Mouse (Mus musculus): Measurements from ENCODE around the gene Fcgrt. TPM values are rescaled to one million over a fixed set of nuclear protein-coding genes. Genes with fewer than 3 reads are reported as not detected.

Fcgrt gene
- total RNA-seq, 2 experiments from 2014 or later: 39.2 to 40.0 TPM

DNA sequence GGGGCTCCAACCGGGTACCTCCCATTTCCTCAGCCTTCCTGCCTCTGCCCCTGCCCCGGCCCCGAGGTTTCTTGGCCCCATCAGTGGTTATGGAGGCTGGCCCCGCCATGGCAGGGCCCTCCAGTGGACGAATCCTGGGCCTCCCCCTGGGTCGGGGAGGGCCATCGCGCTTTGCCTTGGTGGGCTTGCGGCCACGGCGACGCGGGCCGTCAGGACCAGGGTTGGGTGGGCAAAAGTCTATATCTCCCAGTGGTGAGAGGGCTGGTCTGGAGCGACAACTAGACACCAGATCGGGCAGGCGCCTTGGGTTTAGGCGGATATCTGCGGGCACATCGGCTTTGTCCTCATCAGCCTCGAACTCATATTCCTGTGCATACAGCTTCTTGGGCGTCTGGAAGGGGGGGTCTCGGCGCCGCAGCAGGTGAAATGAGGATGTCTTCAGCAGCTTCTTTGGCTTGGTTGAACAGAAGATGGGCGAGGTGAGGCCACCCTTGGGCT is 56.7 kb downstream of the Fcgrt start:
- intact Hi-C loops (cut with DNase I): no loop called here
- DNase-seq: no peak

DNA sequence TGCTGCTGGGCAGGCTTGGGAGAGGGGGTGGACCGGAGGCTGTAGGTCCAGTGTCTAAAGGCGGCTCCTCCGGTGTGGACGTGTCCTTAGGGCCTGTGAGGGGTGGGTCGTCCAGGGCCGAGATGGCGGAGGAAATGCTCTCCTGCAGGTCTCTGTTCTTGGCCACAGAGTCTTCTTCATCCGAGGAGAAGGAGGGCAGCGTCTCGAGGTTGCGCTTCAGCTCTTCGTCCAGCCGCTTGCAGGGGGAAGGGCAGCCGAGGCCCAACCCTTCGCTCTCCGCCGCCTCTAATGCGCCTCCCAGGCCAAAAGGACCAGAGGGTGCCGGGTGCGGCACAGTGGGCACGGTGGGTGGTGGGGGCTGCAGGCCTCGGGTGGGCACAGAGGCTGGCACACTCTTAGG is 57.9 kb downstream of the Fcgrt start:
- intact Hi-C loops (cut with DNase I): no loop called here
- no peak for DNase-seq

DNA sequence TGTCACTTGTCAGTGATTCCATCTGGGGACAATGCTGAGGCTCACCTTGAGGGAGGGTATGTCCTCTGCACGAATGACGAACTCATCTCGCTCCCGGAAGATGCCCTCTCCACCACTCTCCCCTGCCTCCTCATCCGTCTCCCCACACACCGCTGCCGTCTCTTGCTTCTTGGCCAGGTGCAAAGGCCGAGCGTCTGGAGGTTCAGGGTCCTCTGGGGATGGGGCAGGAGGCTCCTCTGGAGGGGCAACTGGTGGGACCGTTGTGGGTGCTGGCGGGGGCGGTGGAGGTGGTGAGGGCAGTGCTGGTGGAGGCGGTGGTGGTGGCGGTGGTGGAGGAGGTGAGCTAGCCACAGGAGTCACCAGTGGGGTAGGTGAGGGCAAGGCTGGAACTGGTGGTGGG is 60.3 kb downstream of the Fcgrt start:
- intact Hi-C loops (cut with DNase I): no loop called here

More for the DNA sequence above, 60.3 kb downstream of the Fcgrt start:
- no peak for DNase-seq

Small RNA genes within 50 kb of the gene (microRNA-seq; reads per million reads assigned to microRNA genes)
- gene Mir150 (726 to 763 reads per million in 2 experiments), gene Mir5121 (15.8 to 16.3 reads per million in 2 experiments)

Other genes starting within 250 kb of the Fcgrt start
- gene Pnkp, start 246.7 kb downstream of the Fcgrt start, total RNA-seq (2021): 10 to 100 TPM; 14.9 to 18.7 TPM
- 100 to 1,000 TPM; 129 to 153 TPM for gene Ptov1, start 234.1 kb downstream of the Fcgrt start, total RNA-seq (2021)
- gene Med25, start 211.1 kb downstream of the Fcgrt start, total RNA-seq (2021): 10 to 100 TPM; 54.0 to 57.5 TPM
- gene Fuz, start 207.8 kb downstream of the Fcgrt start, total RNA-seq (2021): 10 to 100 TPM; 17.3 to 18.1 TPM
- 10 to 100 TPM; 55.0 to 56.3 TPM for gene Ap2a1, start 174.4 kb downstream of the Fcgrt start, total RNA-seq (2021)
- gene Tsks, start 160.6 kb downstream of the Fcgrt start, total RNA-seq (2021): not detected
- gene Cpt1c, start 129.0 kb downstream of the Fcgrt start, total RNA-seq (2021): 1 to 10 TPM; 1.2 to 1.8 TPM
- gene Prmt1, start 117.3 kb downstream of the Fcgrt start, total RNA-seq (2021): 100 to 1,000 TPM; 105 to 123 TPM
- 10 to 100 TPM; 18.3 to 20.3 TPM for gene Irf3, start 106.2 kb downstream of the Fcgrt start, total RNA-seq (2021)
- 1 to 10 TPM; 8.0 to 8.9 TPM for gene Bcl2l12, start 105.1 kb downstream of the Fcgrt start, total RNA-seq (2021)
- 10 to 100 TPM; 36.9 to 40.2 TPM for gene Scaf1, start 87.5 kb downstream of the Fcgrt start, total RNA-seq (2021)
- 10 to 100 TPM; 20.6 to 21.8 TPM for gene Rras, start 85.9 kb downstream of the Fcgrt start, total RNA-seq (2021)
- gene Prr12, start 51.0 kb downstream of the Fcgrt start, total RNA-seq (2021): 10 to 100 TPM; 11.3 to 14.1 TPM
- 10 to 100 TPM; 29.0 to 30.8 TPM for gene Nosip, start 41.4 kb downstream of the Fcgrt start, total RNA-seq (2021)
- gene Prrg2, start 41.2 kb downstream of the Fcgrt start, total RNA-seq (2021): 1 to 10 TPM; 8.0 to 8.8 TPM
- 10 to 100 TPM; 17.3 to 20.9 TPM for gene Rcn3, start 11.6 kb downstream of the Fcgrt start, total RNA-seq (2021)
- 100 to 1,000 TPM; 388 to 460 TPM for gene Rps11, start 20.6 kb upstream of the Fcgrt start, total RNA-seq (2021)
- gene Rpl13a, start 24.9 kb upstream of the Fcgrt start, total RNA-seq (2021): 100 to 1,000 TPM; 488 to 598 TPM
- gene Gm45713, start 32.4 kb upstream of the Fcgrt start, total RNA-seq (2021): not detected
- gene Flt3l, start 32.6 kb upstream of the Fcgrt start, total RNA-seq (2021): 1 to 10 TPM; 2.8 to 4.0 TPM
- 10 to 100 TPM; 28.6 to 36.2 TPM for gene Pih1d1, start 50.5 kb upstream of the Fcgrt start, total RNA-seq (2021)
- gene Aldh16a1, start 50.7 kb upstream of the Fcgrt start, total RNA-seq (2021): 10 to 100 TPM; 10.6 to 14.3 TPM
- under 1 TPM; 0.76 to 0.79 TPM for gene Slc17a7, start 60.1 kb upstream of the Fcgrt start, total RNA-seq (2021)
- gene Gfy, start 75.7 kb upstream of the Fcgrt start, total RNA-seq (2021): not detected
- not detected for gene Pth2, start 77.1 kb upstream of the Fcgrt start, total RNA-seq (2021)
- gene Ccdc155, start 101.0 kb upstream of the Fcgrt start, total RNA-seq (2021): not detected
- not detected for gene Dkkl1, start 108.3 kb upstream of the Fcgrt start, total RNA-seq (2021)
- gene Tead2, start 111.9 kb upstream of the Fcgrt start, total RNA-seq (2021): 1 to 10 TPM; 2.7 to 3.3 TPM
- 1 to 10 TPM in 1 of 2 experiments, under 1 TPM in 1; 0.79 to 1.5 TPM for gene Cd37, start 135.3 kb upstream of the Fcgrt start, total RNA-seq (2021)
- not detected for gene Slc6a16, start 137.2 kb upstream of the Fcgrt start, total RNA-seq (2021)
- gene Slc6a21, start 173.7 kb upstream of the Fcgrt start, total RNA-seq (2021): not detected
- gene Trpm4, start 229.9 kb upstream of the Fcgrt start, total RNA-seq (2021): 10 to 100 TPM; 20.1 to 20.7 TPM
- gene Hrc, start 231.4 kb upstream of the Fcgrt start, total RNA-seq (2021): 100 to 1,000 TPM; 818 to 890 TPM

All from gastrocnemius, postnatal 36 days (tissue).